Mouse (Mus musculus) liver (tissue): ENCODE results near the gene Lnx1.

Experiments
- DNase-seq: peaks from one replicate; pipeline ENCODE4 v3.0.0-alpha.2; 2020; ENCODE audit warnings: mixed read lengths

The Lnx1 gene

GRCm38 (mm10) chr5:74600010-74600409 lies 102.7 kb downstream of the Lnx1 start:
- DNase-seq = no peak

GRCm38 (mm10) chr5:74593147-74593546 lies 109.6 kb downstream of the Lnx1 start:
- no peak for DNase-seq

- DNase-seq = no peak
Measured at GRCm38 (mm10) chr5:74591413-74591812, 111.3 kb downstream of the Lnx1 start.

DNA sequence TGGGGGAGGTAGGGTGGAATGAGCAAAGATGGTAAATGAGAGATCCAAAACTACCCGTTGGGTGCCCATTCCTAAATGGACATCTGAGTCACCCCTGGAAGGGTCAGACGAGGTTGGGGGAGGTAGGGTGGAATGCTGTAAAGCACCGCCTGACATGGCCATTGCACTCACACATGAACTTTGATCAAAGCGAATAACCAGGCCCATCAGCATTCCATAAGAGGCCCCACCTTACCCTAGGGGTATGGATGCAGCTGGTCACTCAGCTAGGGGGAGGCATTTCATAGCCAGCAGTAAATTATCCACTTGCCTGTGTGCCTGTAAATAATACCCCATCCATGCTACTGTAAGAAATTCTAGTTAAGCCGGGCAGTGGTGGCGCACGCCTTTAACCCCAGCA lies 113.6 kb downstream of the Lnx1 start:
- DNase-seq = no peak

DNA sequence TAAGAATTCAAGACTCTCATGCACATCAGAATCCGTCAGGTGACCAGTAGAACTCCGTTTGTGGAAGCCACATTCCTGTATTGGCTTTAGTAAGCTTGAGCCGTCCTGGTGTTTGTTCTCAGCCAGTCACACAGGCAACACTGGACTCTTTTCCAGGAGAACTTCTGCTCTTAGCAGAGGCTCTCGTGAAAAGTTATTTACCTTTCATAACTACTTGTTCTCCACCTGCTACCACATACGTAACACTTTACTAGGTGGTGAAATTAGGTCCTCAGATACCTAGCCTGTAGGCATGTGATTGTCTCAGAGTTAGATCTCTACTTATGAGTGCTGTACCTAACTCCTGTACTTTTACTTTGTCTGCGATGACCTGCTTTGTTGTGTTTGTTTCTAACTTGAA lies 130.9 kb downstream of the Lnx1 start:
- no peak for DNase-seq

DNA sequence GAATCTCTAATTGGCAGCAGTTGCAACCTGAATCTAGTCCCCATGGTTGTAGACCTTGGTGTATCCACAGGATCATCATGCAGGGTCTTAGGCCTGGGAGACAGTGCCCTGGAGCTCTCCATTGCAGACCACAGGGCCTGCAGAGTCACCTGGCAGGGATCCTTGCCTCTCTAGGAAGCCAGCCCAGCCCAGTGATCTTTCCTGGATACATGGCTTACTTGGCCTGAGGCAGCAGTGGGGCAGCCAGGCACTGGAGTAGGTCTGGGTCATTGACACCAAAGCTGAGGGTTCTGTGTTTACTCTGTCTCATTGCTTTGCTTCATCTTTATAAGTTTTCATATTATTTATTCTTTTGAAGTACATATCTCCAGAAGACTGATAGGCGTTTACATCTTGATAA lies 141.6 kb downstream of the Lnx1 start:
- DNase-seq = no peak

GRCm38 (mm10) chr5:74549566-74549965 lies 153.1 kb downstream of the Lnx1 start:
- DNase-seq = no peak

- no peak for DNase-seq
Measured at GRCm38 (mm10) chr5:74545606-74546005, 157.1 kb downstream of the Lnx1 start.
